Mouse (Mus musculus) embryonic facial prominence, embryonic 11.5 days (tissue): ENCODE measurements around the gene Reps2. TPM values are rescaled to one million over a fixed set of nuclear protein-coding genes. Genes with fewer than 3 reads are reported as not detected.

Experiments
- polyA plus RNA-seq: library from polyadenylated mRNA; unstranded; fragments of >200 nt; fragmentation: Nextera tagmentation; extraction: Ambion mirVana; gene quantifications from 2 replicates; pipeline ENCODE4 v1.2.1, GENCODE M21; 2014

Gene Reps2
- polyA plus RNA-seq, 1 experiment from 2014 or later, result 0.95 TPM

Other genes starting within 250 kb of the Reps2 start
- gene Rbbp7, start 116.8 kb upstream of the Reps2 start, polyA plus RNA-seq, result 415 and 426 TPM in 2 replicates
- gene Txlng, start 185.8 kb upstream of the Reps2 start, polyA plus RNA-seq, result 19.3 and 19.7 TPM in 2 replicates
- gene Syap1, start 244.8 kb upstream of the Reps2 start, polyA plus RNA-seq, result 52.0 and 57.8 TPM in 2 replicates